Mouse (Mus musculus): ENCODE measurements at regions not wholly inside any gene's neighbourhood (a gene's known extent, or its start where the extent isn't known, plus 50 kb on each side); places are given as distances from the start of the nearest gene placed in this dataset.

- in situ Hi-C loops (cut with MboI) = no loop called here
These were observed 54.0 kb upstream of the Pabpc6 start for GRCm38 (mm10) chr17:9723484-9723883.

GRCm38 (mm10) chr17:9722709-9723108 is 53.2 kb upstream of the Pabpc6 start:
- in situ Hi-C loops (cut with MboI) = no loop called here

Measured in mature B cell (primary cell).